Mouse (Mus musculus): Measurements from ENCODE around the gene Fam50b. TPM values are rescaled to one million over a fixed set of nuclear protein-coding genes. Genes with fewer than 3 reads are reported as not detected.

Gene Fam50b
- total and polyA plus RNA-seq, 3 experiments: not detected

DNA sequence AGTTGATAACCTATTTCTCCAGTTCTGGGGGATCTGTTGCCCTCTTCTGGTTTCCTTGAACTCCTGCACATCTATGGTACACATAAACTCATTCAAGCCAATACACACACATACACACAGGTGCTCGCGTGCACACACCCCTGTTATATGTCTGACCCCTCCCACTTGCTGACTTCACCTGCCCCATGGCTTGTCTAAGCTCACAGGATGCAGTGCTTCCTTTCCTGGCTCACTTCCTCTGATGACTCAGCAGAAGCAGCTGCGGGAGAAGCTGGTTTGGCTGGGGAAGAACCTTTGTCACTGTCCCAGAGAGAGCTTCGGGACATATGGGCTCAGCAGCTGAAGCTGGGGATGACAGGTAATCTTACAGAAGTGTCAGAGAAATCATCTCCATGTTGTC is 23.2 kb upstream of the Fam50b start:
- Histone ChIP-seq H3K27me3 (ENCODE audit: control insufficient read depth in 1 of 2, insufficient read depth in 2 of 2, low read length in 2 of 2) (no peaks in the 10 kb centered on the region; a peak in 1 of 4 replicates), H3K4me1 (ENCODE audit: control insufficient read depth in 1 of 2, insufficient read depth in 2 of 2, low read length in 2 of 2) (peaks cover 0 to 7% of the 10 kb centered on the region in 2 experiments; a peak in 1 of 4 replicates), H3K27ac (ENCODE audit: control insufficient read depth, low read depth, low read length) (no peak overlapping the region), H3K9ac (ENCODE audit: control insufficient read depth, low read depth, low read length, poor library complexity, severe bottlenecking) (no peak overlapping the region), H3K4me3 (ENCODE audit: control insufficient read depth in 1 of 2, insufficient read depth in 1 of 2, low read depth in 2 of 2, low read length in 2 of 2) (no peak overlapping the region), H3K36me3 (ENCODE audit: control insufficient read depth in 1 of 2, insufficient read depth in 2 of 2, low read length in 2 of 2) (no peaks in the 10 kb centered on the region), H3K9me3 (replicated peaks; ENCODE audit: insufficient read depth, low read length) (no peaks in the 10 kb centered on the region), H3K79me2 (ENCODE audit: control insufficient read depth, insufficient read depth, low read length, poor library complexity) (no peaks in the 10 kb centered on the region)
- no peak for TF ChIP-seq MAFK (IDR thresholded peaks at IDR 0.05; ENCODE audit: borderline replicate concordance, low read depth, low read length)
- no peak for TF ChIP-seq RAD21 (IDR thresholded peaks at IDR 0.05; ENCODE audit: low read depth, low read length)
- TF ChIP-seq RCOR1 (IDR thresholded peaks at IDR 0.05; ENCODE audit: low read depth, low read length): no peak
- no peak for TF ChIP-seq KAT2A (conservative IDR thresholded peaks at IDR 0.05; ENCODE audit: low read depth, low read length)
- TF ChIP-seq NELFE (IDR thresholded peaks at IDR 0.05; ENCODE audit: low read depth, low read length): no peak
- no peak for TF ChIP-seq MAX (IDR thresholded peaks at IDR 0.05; ENCODE audit: low read length)
- TF ChIP-seq MYB (IDR thresholded peaks at IDR 0.05; ENCODE audit: low read depth, low read length): no peak
- no peak for TF ChIP-seq ETS1 (IDR thresholded peaks at IDR 0.05; ENCODE audit: low read depth, low read length)
- TF ChIP-seq TBP (IDR thresholded peaks at IDR 0.05; ENCODE audit: low read depth, low read length): no peak
- DNase-seq (ENCODE audit: low read depth, low spot score): peak; percentile 15

DNA sequence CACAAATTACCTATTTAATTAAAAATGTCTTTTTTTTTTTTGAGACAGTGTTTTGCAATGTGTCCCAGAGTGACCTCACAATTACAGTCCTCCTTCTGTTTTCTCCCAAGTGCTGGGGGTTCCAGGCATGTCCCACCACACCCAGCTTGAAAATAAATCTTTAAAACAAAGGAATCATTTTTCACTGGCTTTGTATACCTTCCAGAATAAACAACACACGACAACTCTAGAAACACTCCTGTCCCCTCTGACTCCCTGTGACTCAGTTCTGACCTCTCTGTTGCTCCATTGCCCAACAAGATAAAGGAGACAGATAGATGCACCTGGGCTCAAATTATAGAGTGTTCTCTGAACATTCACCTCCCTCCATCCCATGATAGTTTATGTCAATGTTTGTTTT is 21.8 kb upstream of the Fam50b start:
- H3K36me3 ChIP-seq (ENCODE audit: control insufficient read depth in 1 of 2, insufficient read depth in 2 of 2, low read length in 2 of 2): no peaks in the 10 kb centered on the region
- H3K9ac ChIP-seq (ENCODE audit: control insufficient read depth, low read depth, low read length, poor library complexity, severe bottlenecking): no peak overlapping the region
- no peaks in the 10 kb centered on the region for H3K9me3 ChIP-seq (replicated peaks; ENCODE audit: insufficient read depth, low read length)
- no peak for DNase-seq (ENCODE audit: low read depth, low spot score)
- no peaks in the 10 kb centered on the region; a peak in 1 of 4 replicates for H3K27me3 ChIP-seq (ENCODE audit: control insufficient read depth in 1 of 2, insufficient read depth in 2 of 2, low read length in 2 of 2)
- H3K4me3 ChIP-seq (ENCODE audit: control insufficient read depth in 1 of 2, insufficient read depth in 1 of 2, low read depth in 2 of 2, low read length in 2 of 2): no peak overlapping the region
- no peak overlapping the region for H3K27ac ChIP-seq (ENCODE audit: control insufficient read depth, low read depth, low read length)
- no peaks in the 10 kb centered on the region for H3K79me2 ChIP-seq (ENCODE audit: control insufficient read depth, insufficient read depth, low read length, poor library complexity)
- peaks cover 0 to 7% of the 10 kb centered on the region in 2 experiments; a peak in 1 of 4 replicates for H3K4me1 ChIP-seq (ENCODE audit: control insufficient read depth in 1 of 2, insufficient read depth in 2 of 2, low read length in 2 of 2)
- TF ChIP-seq ELF1 (IDR thresholded peaks at IDR 0.05; ENCODE audit: low read depth, low read length): no peak
- no peak for TF ChIP-seq SMC3 (IDR thresholded peaks at IDR 0.05; ENCODE audit: low read depth, low read length)
- TF ChIP-seq NRF1 (IDR thresholded peaks at IDR 0.05; ENCODE audit: insufficient read depth, low read depth, low read length, poor library complexity, severe bottlenecking): no peak
- TF ChIP-seq POLR2AphosphoS2 (IDR thresholded peaks at IDR 0.05; ENCODE audit: low read length): no peak
- no peak for TF ChIP-seq SIN3A (IDR thresholded peaks at IDR 0.05; ENCODE audit: low read length)
- TF ChIP-seq CTCF (IDR thresholded peaks at IDR 0.05 in 2 of 3, conservative IDR thresholded peaks at IDR 0.05 in 1 of 3; ENCODE audit: control insufficient read depth in 1 of 3, insufficient read depth in 1 of 3, low read depth in 2 of 3, low read length in 3 of 3, poor library complexity in 1 of 3, severe bottlenecking in 1 of 3): no peak
- TF ChIP-seq TBP (IDR thresholded peaks at IDR 0.05; ENCODE audit: low read depth, low read length): no peak

DNA sequence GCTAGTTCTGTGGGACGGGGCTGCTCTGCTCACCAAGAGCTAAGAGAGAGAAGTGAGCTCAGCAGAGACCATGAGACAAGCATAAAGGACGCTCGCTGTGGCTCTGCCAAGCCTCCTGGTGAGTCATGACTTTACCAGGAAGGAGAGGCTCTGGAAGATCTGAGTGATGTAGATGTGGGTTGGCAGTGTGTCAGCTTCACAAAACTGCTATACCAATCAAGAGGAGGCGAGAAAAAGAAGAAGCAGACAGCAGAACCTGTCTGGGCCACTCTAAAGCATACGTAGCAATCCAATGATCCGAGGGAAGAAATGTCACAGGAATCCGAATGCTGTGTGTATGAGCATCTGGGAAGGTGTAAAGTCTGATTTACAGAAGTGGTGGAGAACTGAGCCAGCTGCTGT is 19.2 kb upstream of the Fam50b start:
- H3K4me1 ChIP-seq (ENCODE audit: control insufficient read depth in 1 of 2, insufficient read depth in 2 of 2, low read length in 2 of 2): peaks cover 0 to 7% of the 10 kb centered on the region in 2 experiments; a peak in 1 of 4 replicates
- no peaks in the 10 kb centered on the region; a peak in 1 of 4 replicates for H3K27me3 ChIP-seq (ENCODE audit: control insufficient read depth in 1 of 2, insufficient read depth in 2 of 2, low read length in 2 of 2)
- TF ChIP-seq USF2 (IDR thresholded peaks at IDR 0.05; ENCODE audit: borderline replicate concordance in 1 of 2, insufficient read depth in 1 of 2, low read depth in 1 of 2, low read length in 2 of 2) (no peak), USF1 (IDR thresholded peaks at IDR 0.05; ENCODE audit: low read depth, low read length) (no peak), ZC3H11A (IDR thresholded peaks at IDR 0.05; ENCODE audit: low read depth, low read length) (no peak), CHD2 (IDR thresholded peaks at IDR 0.05; ENCODE audit: low read length) (no peak), SIN3A (IDR thresholded peaks at IDR 0.05; ENCODE audit: low read length) (no peak), HCFC1 (IDR thresholded peaks at IDR 0.05; ENCODE audit: low read depth, low read length) (no peak), NELFE (IDR thresholded peaks at IDR 0.05; ENCODE audit: low read depth, low read length) (no peak), SMC3 (IDR thresholded peaks at IDR 0.05; ENCODE audit: low read depth, low read length) (no peak), MXI1 (IDR thresholded peaks at IDR 0.05; ENCODE audit: low read depth, low read length) (no peak), MEF2A (IDR thresholded peaks at IDR 0.05; ENCODE audit: extremely low read depth, insufficient replicate concordance, low read depth, low read length, poor library complexity, severe bottlenecking) (no peak), GABPA (IDR thresholded peaks at IDR 0.05; ENCODE audit: low read depth, low read length) (no peak), E2F4 (IDR thresholded peaks at IDR 0.05; ENCODE audit: borderline replicate concordance, low read depth, low read length) (no peak), MYB (IDR thresholded peaks at IDR 0.05; ENCODE audit: low read depth, low read length) (no peak), ZMIZ1 (IDR thresholded peaks at IDR 0.05; ENCODE audit: low read depth, low read length) (no peak), KAT2A (conservative IDR thresholded peaks at IDR 0.05; ENCODE audit: low read depth, low read length) (no peak), TBP (IDR thresholded peaks at IDR 0.05; ENCODE audit: low read depth, low read length) (no peak)
- no peak overlapping the region for H3K4me3 ChIP-seq (ENCODE audit: control insufficient read depth in 1 of 2, insufficient read depth in 1 of 2, low read depth in 2 of 2, low read length in 2 of 2)
- H3K36me3 ChIP-seq (ENCODE audit: control insufficient read depth in 1 of 2, insufficient read depth in 2 of 2, low read length in 2 of 2): no peaks in the 10 kb centered on the region
- H3K27ac ChIP-seq (ENCODE audit: control insufficient read depth, low read depth, low read length): no peak overlapping the region
- no peaks in the 10 kb centered on the region for H3K9me3 ChIP-seq (replicated peaks; ENCODE audit: insufficient read depth, low read length)
- H3K79me2 ChIP-seq (ENCODE audit: control insufficient read depth, insufficient read depth, low read length, poor library complexity): no peaks in the 10 kb centered on the region
- H3K9ac ChIP-seq (ENCODE audit: control insufficient read depth, low read depth, low read length, poor library complexity, severe bottlenecking): no peak overlapping the region
- DNase-seq (ENCODE audit: low read depth, low spot score): peak; percentile 70

Data from MEL (cell line).